Mouse (Mus musculus): ENCODE measurements around the gene Olfr1393.

GRCm38 (mm10) chr11:49237532-49237931 is 40.6 kb upstream of the Olfr1393 start:
- no peak for TF ChIP-seq CTCF (IDR thresholded peaks at IDR 0.05; ENCODE audit: low read depth)
- no peak for TF ChIP-seq EP300 (IDR thresholded peaks at IDR 0.05; ENCODE audit: low read depth)
